Mouse (Mus musculus): ENCODE data around the gene Dhrs9. TPM values are rescaled to one million over a fixed set of nuclear protein-coding genes. Genes with fewer than 3 reads are reported as not detected.
"Not testable (repeated sequence)": the region's sequence is repeated elsewhere in the genome, so short reads cannot be mapped to it uniquely, and the experiment has no call there.

Gene Dhrs9
- polyA plus RNA-seq (2012): not detected in 2 replicates

- Histone ChIP-seq H3K4me1 (ENCODE audit: control insufficient read depth) (no peaks in the 10 kb centered on the region), H3K4me3 (replicated peaks) (no peak within 1 kb of the TSS), H3K36me3 (ENCODE audit: control insufficient read depth) (no peaks in the 10 kb centered on the region), H3K27me3 (ENCODE audit: control insufficient read depth) (no peaks in the 10 kb centered on the region), H3K9me3 (ENCODE audit: control insufficient read depth, low read length) (no peaks in the 10 kb centered on the region)
- TF ChIP-seq TAL1 (IDR thresholded peaks at IDR 0.05; ENCODE audit: low read length) (no peak), GATA1 (IDR thresholded peaks at IDR 0.05; ENCODE audit: low read length) (no peak)
Measured at GRCm38 (mm10) chr2:69380281-69380680, at the start of gene Dhrs9. Dhrs9 (plus strand) TSS chr2:69380445.

GRCm38 (mm10) chr2:69331523-69331922, 48.7 kb upstream of the Dhrs9 start:
- H3K4me1 ChIP-seq (ENCODE audit: control insufficient read depth); H3K27me3 ChIP-seq (ENCODE audit: control insufficient read depth); H3K4me3 ChIP-seq (replicated peaks); H3K36me3 ChIP-seq (ENCODE audit: control insufficient read depth); H3K9me3 ChIP-seq (ENCODE audit: control insufficient read depth, low read length): not testable (repeated sequence)

- TF ChIP-seq TAL1 (IDR thresholded peaks at IDR 0.05; ENCODE audit: low read length) (no peak), GATA1 (IDR thresholded peaks at IDR 0.05; ENCODE audit: low read length) (no peak)
Measured at GRCm38 (mm10) chr2:69341506-69341905, 38.7 kb upstream of the Dhrs9 start.

GRCm38 (mm10) chr2:69342496-69343221, 37.6 kb upstream of the Dhrs9 start, which contains the start of gene Abcb11:
Abcb11 (minus strand) TSS chr2:69342616.
- H3K36me3 ChIP-seq (ENCODE audit: control insufficient read depth): no peaks in the 10 kb centered on the region

More at GRCm38 (mm10) chr2:69341506-69341905, 38.7 kb upstream of the Dhrs9 start:
- Histone ChIP-seq H3K9me3 (ENCODE audit: control insufficient read depth, low read length) (no peaks in the 10 kb centered on the region), H3K27me3 (ENCODE audit: control insufficient read depth) (no peaks in the 10 kb centered on the region), H3K36me3 (ENCODE audit: control insufficient read depth) (no peaks in the 10 kb centered on the region), H3K4me1 (ENCODE audit: control insufficient read depth) (no peaks in the 10 kb centered on the region), H3K4me3 (replicated peaks) (no peak overlapping the region)

GRCm38 (mm10) chr2:69355402-69355801, 24.8 kb upstream of the Dhrs9 start:
- H3K4me1 ChIP-seq (ENCODE audit: control insufficient read depth); H3K9me3 ChIP-seq (ENCODE audit: control insufficient read depth, low read length); H3K36me3 ChIP-seq (ENCODE audit: control insufficient read depth); H3K27me3 ChIP-seq (ENCODE audit: control insufficient read depth); H3K4me3 ChIP-seq (replicated peaks): not testable (repeated sequence)

More at GRCm38 (mm10) chr2:69342496-69343221, 37.6 kb upstream of the Dhrs9 start, which contains the start of gene Abcb11:
- Histone ChIP-seq H3K4me3 (replicated peaks) (no peak within 1 kb of the TSS), H3K9me3 (ENCODE audit: control insufficient read depth, low read length) (no peaks in the 10 kb centered on the region), H3K27me3 (ENCODE audit: control insufficient read depth) (no peaks in the 10 kb centered on the region), H3K4me1 (ENCODE audit: control insufficient read depth) (no peaks in the 10 kb centered on the region)
- no peak for TF ChIP-seq TAL1 (IDR thresholded peaks at IDR 0.05; ENCODE audit: low read length)
- TF ChIP-seq GATA1 (IDR thresholded peaks at IDR 0.05; ENCODE audit: low read length): no peak

- H3K9me3 ChIP-seq (ENCODE audit: control insufficient read depth, low read length): no peaks in the 10 kb centered on the region
- H3K27me3 ChIP-seq (ENCODE audit: control insufficient read depth): no peaks in the 10 kb centered on the region
- H3K36me3 ChIP-seq (ENCODE audit: control insufficient read depth): no peaks in the 10 kb centered on the region
- TF ChIP-seq GATA1 (IDR thresholded peaks at IDR 0.05; ENCODE audit: low read length): no peak
- H3K4me1 ChIP-seq (ENCODE audit: control insufficient read depth): no peaks in the 10 kb centered on the region
- no peak overlapping the region for H3K4me3 ChIP-seq (replicated peaks)
Measured at GRCm38 (mm10) chr2:69364831-69365230, 15.4 kb upstream of the Dhrs9 start.

GRCm38 (mm10) chr2:69365275-69365674, 15.0 kb upstream of the Dhrs9 start:
- TF ChIP-seq TAL1 (IDR thresholded peaks at IDR 0.05; ENCODE audit: low read length): no peak
- TF ChIP-seq GATA1 (IDR thresholded peaks at IDR 0.05; ENCODE audit: low read length): no peak
- Histone ChIP-seq H3K4me1 (ENCODE audit: control insufficient read depth) (no peaks in the 10 kb centered on the region), H3K36me3 (ENCODE audit: control insufficient read depth) (no peaks in the 10 kb centered on the region), H3K4me3 (replicated peaks) (no peak overlapping the region), H3K27me3 (ENCODE audit: control insufficient read depth) (no peaks in the 10 kb centered on the region), H3K9me3 (ENCODE audit: control insufficient read depth, low read length) (no peaks in the 10 kb centered on the region)

- no peaks in the 10 kb centered on the region for H3K36me3 ChIP-seq (ENCODE audit: control insufficient read depth)
- no peak overlapping the region for H3K4me3 ChIP-seq (replicated peaks)
- no peak for TF ChIP-seq GATA1 (IDR thresholded peaks at IDR 0.05; ENCODE audit: low read length)
- no peak for TF ChIP-seq TAL1 (IDR thresholded peaks at IDR 0.05; ENCODE audit: low read length)
- no peaks in the 10 kb centered on the region for H3K9me3 ChIP-seq (ENCODE audit: control insufficient read depth, low read length)
- no peaks in the 10 kb centered on the region for H3K27me3 ChIP-seq (ENCODE audit: control insufficient read depth)
- no peaks in the 10 kb centered on the region for H3K4me1 ChIP-seq (ENCODE audit: control insufficient read depth)
Measured at GRCm38 (mm10) chr2:69376780-69377179, 3.5 kb upstream of the Dhrs9 start.

- Histone ChIP-seq H3K4me3 (replicated peaks) (no peak overlapping the region), H3K27me3 (ENCODE audit: control insufficient read depth) (no peaks in the 10 kb centered on the region), H3K9me3 (ENCODE audit: control insufficient read depth, low read length) (no peaks in the 10 kb centered on the region), H3K36me3 (ENCODE audit: control insufficient read depth) (no peaks in the 10 kb centered on the region), H3K4me1 (ENCODE audit: control insufficient read depth) (no peaks in the 10 kb centered on the region)
- TF ChIP-seq TAL1 (IDR thresholded peaks at IDR 0.05; ENCODE audit: low read length) (no peak), GATA1 (IDR thresholded peaks at IDR 0.05; ENCODE audit: low read length) (no peak)
Measured at GRCm38 (mm10) chr2:69379801-69380200, 444 bp upstream of the Dhrs9 start.

- TF ChIP-seq GATA1 (IDR thresholded peaks at IDR 0.05; ENCODE audit: low read length) (no peak), TAL1 (IDR thresholded peaks at IDR 0.05; ENCODE audit: low read length) (no peak)
- H3K27me3 ChIP-seq (ENCODE audit: control insufficient read depth): no peaks in the 10 kb centered on the region
- no peaks in the 10 kb centered on the region for H3K9me3 ChIP-seq (ENCODE audit: control insufficient read depth, low read length)
- H3K36me3 ChIP-seq (ENCODE audit: control insufficient read depth): no peaks in the 10 kb centered on the region
- H3K4me1 ChIP-seq (ENCODE audit: control insufficient read depth): no peaks in the 10 kb centered on the region
- no peak overlapping the region for H3K4me3 ChIP-seq (replicated peaks)
Measured at GRCm38 (mm10) chr2:69381740-69382139, 1.5 kb downstream of the Dhrs9 start.

Measured in erythroblast, embryonic 14.5 days (primary cell).